Mouse (Mus musculus): ENCODE data around the gene Cracr2b.

DNA sequence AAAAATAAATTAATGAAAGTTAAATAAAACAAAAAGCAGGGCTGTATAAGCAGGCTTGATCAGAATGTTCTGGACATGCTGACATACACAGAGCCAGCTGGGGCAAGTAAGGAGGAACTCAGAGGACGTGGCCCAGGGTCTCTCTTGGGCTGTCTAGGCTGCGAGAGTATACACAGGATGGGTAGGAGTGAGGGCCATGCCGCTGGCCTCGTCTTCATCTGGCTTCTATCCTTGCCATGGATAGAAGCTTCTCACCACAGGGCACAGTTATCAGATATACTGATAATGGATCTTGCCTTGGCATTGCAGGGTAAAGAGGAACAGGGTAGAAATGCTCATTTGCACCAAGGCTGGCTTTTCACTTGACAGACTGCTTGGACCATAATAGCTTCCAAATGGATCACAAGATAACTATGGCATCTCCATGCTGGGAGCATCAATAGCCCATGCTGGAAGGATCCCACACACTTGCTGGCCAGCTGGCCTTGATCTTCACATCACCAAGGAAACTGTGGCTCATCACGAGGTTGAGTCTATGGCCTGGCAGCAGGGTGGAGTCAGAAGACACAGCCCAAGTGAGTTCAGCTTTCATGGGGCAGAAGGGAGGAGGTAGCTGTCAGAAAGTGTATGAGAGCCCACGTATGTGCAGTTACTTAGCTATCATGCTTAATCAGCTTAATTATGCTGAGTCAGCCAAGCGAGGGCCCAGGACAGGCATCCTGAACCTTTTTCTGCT lies 41.1 kb downstream of the Cracr2b start:
- TF ChIP-seq CTCF (IDR thresholded peaks at IDR 0.05; ENCODE audit: control insufficient read depth, insufficient read depth, low read length) (no peak), POLR2A (IDR thresholded peaks at IDR 0.05; ENCODE audit: borderline replicate concordance, control insufficient read depth, low read depth, low read length) (no peak)
